Mouse (Mus musculus): ENCODE data around the gene Shq1. TPM values are rescaled to one million over a fixed set of nuclear protein-coding genes. Genes with fewer than 3 reads are reported as not detected.

Shq1 gene
- total RNA-seq, 4 experiments from 2014 or later = 6.0 to 6.6 (median 6.5) TPM

- no peak for DNase-seq (ENCODE audit: low spot score in 2 of 2)
Observed at GRCm38 (mm10) chr6:100606805-100607204, 64.2 kb downstream of the Shq1 start.

- no peak for DNase-seq (ENCODE audit: low spot score in 2 of 2)
Observed at GRCm38 (mm10) chr6:100603702-100604101, 67.3 kb downstream of the Shq1 start.

GRCm38 (mm10) chr6:100601634-100602033 lies 69.3 kb downstream of the Shq1 start:
- DNase-seq (ENCODE audit: low spot score in 2 of 2) = no peak

- DNase-seq (ENCODE audit: low spot score in 2 of 2) = no peak
Observed at GRCm38 (mm10) chr6:100593857-100594256, 77.1 kb downstream of the Shq1 start.

GRCm38 (mm10) chr6:100592991-100593390 lies 78.0 kb downstream of the Shq1 start:
- no peak for DNase-seq (ENCODE audit: low spot score in 2 of 2)

- no peak for DNase-seq (ENCODE audit: low spot score in 2 of 2)
Observed at GRCm38 (mm10) chr6:100590602-100591001, 80.4 kb downstream of the Shq1 start.

- no peak for DNase-seq (ENCODE audit: low spot score in 2 of 2)
Observed at GRCm38 (mm10) chr6:100588876-100589275, 82.1 kb downstream of the Shq1 start.

- DNase-seq (ENCODE audit: low spot score in 2 of 2) = no peak
Observed at GRCm38 (mm10) chr6:100586758-100587157, 84.2 kb downstream of the Shq1 start.

- no peak for DNase-seq (ENCODE audit: low spot score in 2 of 2)
Observed at GRCm38 (mm10) chr6:100581951-100582350, 89.0 kb downstream of the Shq1 start.

GRCm38 (mm10) chr6:100581056-100581455 lies 89.9 kb downstream of the Shq1 start:
- peak in 1 of 2 experiments; percentile 24 for DNase-seq (ENCODE audit: low spot score in 2 of 2)

- DNase-seq (ENCODE audit: low spot score in 2 of 2) = no peak
Observed at GRCm38 (mm10) chr6:100577590-100577989, 93.4 kb downstream of the Shq1 start.

- no peak for DNase-seq (ENCODE audit: low spot score in 2 of 2)
Observed at GRCm38 (mm10) chr6:100576171-100576570, 94.8 kb downstream of the Shq1 start.

GRCm38 (mm10) chr6:100566774-100567173 lies 104.2 kb downstream of the Shq1 start:
- DNase-seq (ENCODE audit: low spot score in 2 of 2) = no peak

- DNase-seq (ENCODE audit: low spot score in 2 of 2) = no peak
Observed at GRCm38 (mm10) chr6:100564516-100564915, 106.4 kb downstream of the Shq1 start.

GRCm38 (mm10) chr6:100563552-100564341 lies 107.2 kb downstream of the Shq1 start:
- DNase-seq (ENCODE audit: low spot score in 2 of 2) = peak; percentile 73 to 84

- DNase-seq (ENCODE audit: low spot score in 2 of 2) = peak; percentile 51 to 57
Observed at GRCm38 (mm10) chr6:100562719-100563551, 108.0 kb downstream of the Shq1 start.

- DNase-seq (ENCODE audit: low spot score in 2 of 2) = peak; percentile 60 to 95
Observed at GRCm38 (mm10) chr6:100558057-100558456, 112.9 kb downstream of the Shq1 start.

- DNase-seq (ENCODE audit: low spot score in 2 of 2) = no peak
Observed at GRCm38 (mm10) chr6:100542154-100542997, 128.6 kb downstream of the Shq1 start.

GRCm38 (mm10) chr6:100539698-100540097 lies 131.3 kb downstream of the Shq1 start:
- DNase-seq (ENCODE audit: low spot score in 2 of 2) = no peak

- DNase-seq (ENCODE audit: low spot score in 2 of 2) = no peak
Observed at GRCm38 (mm10) chr6:100538570-100538969, 132.4 kb downstream of the Shq1 start.

GRCm38 (mm10) chr6:100537987-100538386 lies 133.0 kb downstream of the Shq1 start:
- no peak for DNase-seq (ENCODE audit: low spot score in 2 of 2)
